In the genomic region with DNA sequence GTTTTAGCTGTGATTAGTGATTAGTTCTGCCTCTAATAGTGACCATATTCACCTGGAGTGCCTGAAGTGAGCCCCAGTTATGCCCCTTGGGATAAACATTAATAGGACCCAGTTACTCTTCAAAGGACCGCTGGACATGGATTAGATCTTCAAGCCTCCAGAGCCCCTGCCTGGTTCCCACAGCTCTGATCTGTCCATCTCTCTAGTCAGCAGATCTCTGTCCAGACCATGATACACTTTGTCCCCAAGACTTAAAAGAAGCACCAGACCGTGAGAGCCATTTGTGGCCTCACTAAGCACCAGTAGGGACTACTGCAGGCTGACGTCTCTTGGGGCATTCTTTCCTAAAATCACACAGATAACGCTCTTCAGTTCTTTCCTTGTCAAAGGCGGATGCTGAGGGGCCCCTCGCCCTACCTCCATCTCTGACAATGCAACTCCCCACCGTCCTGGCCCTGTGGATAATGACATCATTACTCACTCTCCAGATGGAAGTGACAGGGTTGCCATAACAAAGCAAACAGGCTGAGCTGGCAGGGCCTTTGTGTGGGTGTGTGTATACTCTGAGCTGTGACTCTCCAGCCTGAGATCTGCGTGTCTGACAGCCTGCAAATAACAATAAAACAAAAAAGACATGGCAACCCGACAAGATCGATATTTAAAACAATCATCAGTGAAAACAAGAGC, we compare ENCODE assay signal across 8 mouse cellular contexts. TPM values are rescaled to one million over a fixed set of nuclear protein-coding genes. Genes with fewer than 3 reads are reported as not detected.
DNase-seq lines count a peak whose midpoint lies in the region; ATAC-seq and TF ChIP-seq lines count a peak whose summit lies in the region.
"Had no signal": no experiment of that assay in that cellular context is flagged by ENCODE, and none has a peak within 500 bp of the region (broad histone marks: within the 10 kb centered on the region; RNA-seq: fewer than 3 reads in every experiment).

No protein-coding gene starts in this region.

- WGBS in heart, embryonic 14.5 days = 17% methylated on average over 10 of the region's 10 CpGs
- WGBS in kidney, postnatal 0 days = 14% methylated on average over 10 of the region's 10 CpGs
- WGBS in liver, embryonic 16.5 days (ENCODE audit: insufficient replicate concordance) = 33% methylated on average over 10 of the region's 10 CpGs

- peaks cover 14 to 23% of the 10 kb centered on the region in 2 experiments for H3K4me1 ChIP-seq in heart, embryonic 14.5 days (ENCODE audit: control insufficient read depth in 2 of 2, insufficient read depth in 2 of 2, low read length in 2 of 2)
- 0 out of 2 replicates have a peak, but pooled peaks cover 10% of the 10 kb centered on the region for H3K4me1 ChIP-seq in kidney, postnatal 0 days (replicated peaks; ENCODE audit: insufficient read depth, low read length)
- H3K4me1 ChIP-seq in liver, embryonic 16.5 days (ENCODE audit: control insufficient read depth, low read depth, low read length) = peaks cover 4% of the 10 kb centered on the region; the same call in 1 of the 2 replicates

- no peak for TF ChIP-seq CTCF in brain, embryonic 14.5 days (IDR thresholded peaks at IDR 0.05; ENCODE audit: borderline replicate concordance, extremely low read depth, insufficient read depth, insufficient read length)
- TF ChIP-seq CTCF in kidney, postnatal 0 days (IDR thresholded peaks at IDR 0.05; ENCODE audit: low read depth) = no peak

- DNase-seq in brain, embryonic 14.5 days (ENCODE audit: low read depth) = peak; percentile 89
- peak; percentile 77 for DNase-seq in embryo, embryonic 9.5 days (ENCODE audit: extremely low spot score)
- DNase-seq in kidney, postnatal 0 days (ENCODE audit: low spot score) = peak; percentile 43
- peak; percentile 43 for DNase-seq in retina, postnatal 7 days (ENCODE audit: low read depth, low spot score)
- no peak for DNase-seq in testis, postnatal 10 days (ENCODE audit: low spot score)

- no peaks in the 10 kb centered on the region for H3K9me3 ChIP-seq in heart, embryonic 14.5 days (ENCODE audit: control insufficient read depth, low read length)
- H3K9me3 ChIP-seq in kidney, postnatal 0 days (replicated peaks; ENCODE audit: low read length) = no peaks in the 10 kb centered on the region
- no peaks in the 10 kb centered on the region for H3K9me3 ChIP-seq in liver, embryonic 16.5 days (replicated peaks; ENCODE audit: control insufficient read depth, low read length)

- H3K36me3 ChIP-seq in heart, embryonic 14.5 days (ENCODE audit: control insufficient read depth, insufficient read depth, low read length) = no peaks in the 10 kb centered on the region
- H3K36me3 ChIP-seq in kidney, postnatal 0 days (ENCODE audit: insufficient read depth, low read length) = no peaks in the 10 kb centered on the region
- H3K36me3 ChIP-seq in liver, embryonic 16.5 days (ENCODE audit: control insufficient read depth, insufficient read depth) = no peaks in the 10 kb centered on the region

- 0 out of 2 replicates have a peak overlapping the region, but pooled peaks have one; percentile 14 for H3K4me2 ChIP-seq in heart, embryonic 14.5 days (ENCODE audit: low read length)
- H3K4me2 ChIP-seq in kidney, postnatal 0 days (ENCODE audit: low read length) = no peak overlapping the region
- H3K4me2 ChIP-seq in liver, embryonic 16.5 days (ENCODE audit: low read depth, low read length) = no peak overlapping the region

- peak overlapping the region; percentile 37 to 45; a peak in 2 of 4 replicates for H3K27ac ChIP-seq in heart, embryonic 14.5 days (replicated peaks in 1 of 2; ENCODE audit: control insufficient read depth in 1 of 2, insufficient read depth in 1 of 2, low read depth in 2 of 2, low read length in 2 of 2)
- H3K27ac ChIP-seq in kidney, postnatal 0 days = no peak overlapping the region
- H3K27ac ChIP-seq in liver, embryonic 16.5 days (ENCODE audit: low read length) = no peak overlapping the region
- H3K27ac ChIP-seq: macrophage had no signal

- ATAC-seq in heart, embryonic 14.5 days (ENCODE audit: insufficient number of reproducible peaks, insufficient read depth, low FRiP score, low read depth) = peak; percentile 72
- peak; percentile 84 for ATAC-seq in kidney, postnatal 0 days (replicated peaks; ENCODE audit: low FRiP score, low read depth)
- ATAC-seq in liver, embryonic 16.5 days (ENCODE audit: low read depth) = peak; percentile 70

- H3K9ac ChIP-seq in heart, embryonic 14.5 days (ENCODE audit: low read length) = peak overlapping the region; percentile 45; the same call in 1 of the 2 replicates
- no peak overlapping the region for H3K9ac ChIP-seq in kidney, postnatal 0 days (ENCODE audit: low read depth, low read length)
- H3K9ac ChIP-seq in liver, embryonic 16.5 days (ENCODE audit: low read depth, low read length) = no peak overlapping the region

- H3K4me3 ChIP-seq in heart, embryonic 14.5 days (ENCODE audit: control insufficient read depth in 1 of 2, insufficient read depth in 1 of 2, low read depth in 1 of 2, low read length in 2 of 2) = no peak overlapping the region
- no peak overlapping the region for H3K4me3 ChIP-seq in kidney, postnatal 0 days (replicated peaks; ENCODE audit: low read depth, low read length)
- no peak overlapping the region for H3K4me3 ChIP-seq in liver, embryonic 16.5 days (ENCODE audit: low read depth, low read length)

- no peaks in the 10 kb centered on the region for H3K27me3 ChIP-seq in heart, embryonic 14.5 days (ENCODE audit: control insufficient read depth, insufficient read depth, low read length)
- no peaks in the 10 kb centered on the region for H3K27me3 ChIP-seq in kidney, postnatal 0 days (ENCODE audit: insufficient read depth, low read length)
- H3K27me3 ChIP-seq in liver, embryonic 16.5 days (ENCODE audit: control insufficient read depth, insufficient read depth, low read depth, low read length) = no peaks in the 10 kb centered on the region

- no peak for TF ChIP-seq POLR2A in brain, embryonic 14.5 days (IDR thresholded peaks at IDR 0.05; ENCODE audit: borderline replicate concordance, extremely low read depth, insufficient read depth, insufficient read length, poor library complexity, severe bottlenecking)

RNA-seq across cellular contexts. Expression of a gene that starts 26.8 kb away (rescaled TPM):
- polyA plus RNA-seq in brain, embryonic 14.5 days (2012; rRNA removed) = 73.3 and 87.8 TPM in 2 replicates
- polyA plus RNA-seq in heart, embryonic 14.5 days (2014; fragmentation: Nextera tagmentation; extraction: Ambion mirVana) = 86.5 and 89.4 TPM in 2 replicates
- 83.9 and 88.3 TPM in 2 replicates for polyA plus RNA-seq in kidney, postnatal 0 days (2015; fragmentation: Nextera tagmentation; extraction: Ambion mirVana)
- 40.9 and 42.5 TPM in 2 replicates for polyA plus RNA-seq in liver, embryonic 16.5 days (2015; fragmentation: Nextera tagmentation; extraction: Ambion mirVana)

Comparison
In these comparisons a context has a peak if more than half of its experiments do, and no peak if none do; other contexts are left out.
1. H3K27ac ChIP-seq: peak in heart, embryonic 14.5 days (2 of 2); none in kidney, postnatal 0 days (single experiment) and liver, embryonic 16.5 days (single experiment).
2. Peak in every context shown above with its lines, with median percentiles within 50 percentile points of each other: ATAC-seq.